In genomic region chr2:129817603-129818257, GRCm38 (mm10) we compare ENCODE assay signal across 21 mouse cellular contexts. TPM values are rescaled to one million over a fixed set of nuclear protein-coding genes. Genes with fewer than 3 reads are reported as not detected.
DNase-seq lines count a peak whose midpoint lies in the region; ATAC-seq and TF ChIP-seq lines count a peak whose summit lies in the region.
"Had no signal": no experiment of that assay in that cellular context is flagged by ENCODE, and none has a peak within 500 bp of the region (broad histone marks: within the 10 kb centered on the region; RNA-seq: fewer than 3 reads in every experiment).

No protein-coding gene starts in this region.

- H3K9ac ChIP-seq in heart, embryonic 16.5 days (ENCODE audit: low read length), result no peak overlapping the region
- H3K9ac ChIP-seq: embryonic facial prominence, embryonic 15.5 days; forebrain, embryonic 13.5 days; hindbrain, embryonic 13.5 days; limb, embryonic 15.5 days; lung, embryonic 15.5 days had no signal

- intact Hi-C loops in left cerebral cortex, adult 2 months (cut with DNase I), result no loop called here

- H3K27me3 ChIP-seq in heart, embryonic 16.5 days (ENCODE audit: control insufficient read depth, insufficient read depth, low read length), result no peaks in the 10 kb centered on the region
- H3K27me3 ChIP-seq: CH12.LX; embryonic facial prominence, embryonic 15.5 days; forebrain, embryonic 13.5 days; hindbrain, embryonic 13.5 days; limb, embryonic 15.5 days; lung, embryonic 15.5 days; Patski had no signal

- H3K27ac ChIP-seq in left cerebral cortex, adult 2 months, result 0 out of 2 replicates have a peak overlapping the region, but pooled peaks have one; percentile 1
- H3K27ac ChIP-seq in heart, embryonic 16.5 days (ENCODE audit: low read length), result peak overlapping the region; percentile 93
- H3K27ac ChIP-seq: embryonic facial prominence, embryonic 15.5 days; forebrain, embryonic 13.5 days; hindbrain, embryonic 13.5 days; limb, embryonic 15.5 days; lung, embryonic 15.5 days had no signal

- TF ChIP-seq CTCF in left cerebral cortex, adult 2 months (IDR thresholded peaks at IDR 0.05), result no peak

- H3K4me3 ChIP-seq in left cerebral cortex, adult 2 months, result no peak overlapping the region
- H3K4me3 ChIP-seq in heart, embryonic 16.5 days (ENCODE audit: low read length), result no peak overlapping the region
- H3K4me3 ChIP-seq: embryonic facial prominence, embryonic 15.5 days; forebrain, embryonic 13.5 days; hindbrain, embryonic 13.5 days; limb, embryonic 15.5 days; lung, embryonic 15.5 days had no signal

- ATAC-seq in heart, embryonic 16.5 days (replicated peaks; ENCODE audit: extremely low read depth, insufficient read depth, low FRiP score), result 0 out of 2 replicates have a peak, but pooled peaks have one; percentile 38
- ATAC-seq: forebrain, embryonic 13.5 days; Patski had no signal

- no peak overlapping the region for H3K4me2 ChIP-seq in heart, embryonic 16.5 days (ENCODE audit: low read depth, low read length)
- H3K4me2 ChIP-seq: embryonic facial prominence, embryonic 15.5 days; forebrain, embryonic 13.5 days; hindbrain, embryonic 13.5 days; limb, embryonic 15.5 days; lung, embryonic 15.5 days had no signal

- peaks cover 4% of the 10 kb centered on the region; the same call in 1 of the 2 replicates for H3K36me3 ChIP-seq in heart, embryonic 16.5 days (ENCODE audit: control insufficient read depth, insufficient read depth)

- peaks cover 80% of the 10 kb centered on the region for H3K4me1 ChIP-seq in heart, embryonic 16.5 days (ENCODE audit: control insufficient read depth, insufficient read depth, low read length)
- H3K4me1 ChIP-seq: embryonic facial prominence, embryonic 15.5 days had no signal

- no peaks in the 10 kb centered on the region for H3K9me3 ChIP-seq in heart, embryonic 16.5 days (replicated peaks; ENCODE audit: control insufficient read depth, low read length)
- H3K9me3 ChIP-seq: embryonic facial prominence, embryonic 15.5 days; forebrain, embryonic 13.5 days; hindbrain, embryonic 13.5 days; limb, embryonic 15.5 days; lung, embryonic 15.5 days had no signal

- WGBS in heart, embryonic 16.5 days, result 47% methylated on average over 5 of the region's 5 CpGs

- DNase-seq in heart, adult 11 months, result peak; percentile 94
- no peak for DNase-seq in heart, adult 8-10 months (ENCODE audit: low spot score)
- DNase-seq in left cerebral cortex, adult 2 months (ENCODE audit: extremely low spot score in 1 of 2, low spot score in 2 of 2), result no peak
- DNase-seq in left cerebral cortex, adult 11 months (ENCODE audit: low spot score), result no peak
- peak; percentile 70 for DNase-seq in Muller cell, postnatal 12 days (ENCODE audit: inconsistent ontology term)
- DNase-seq in urinary bladder, adult 18-20 months (ENCODE audit: low spot score in 2 of 2), result no peak
- no peak for DNase-seq in cerebellum, postnatal 25 days
- DNase-seq: adrenal gland, postnatal 36 days; cerebellum, adult 9-10 months; embryo, embryonic 11 days; kidney, adult 18-20 months; layer of hippocampus, adult 9-11 months; thymus, adult 18-20 months had no signal

RNA-seq across cellular contexts. Expression of gene Stk35, which starts 17.4 kb away (rescaled TPM):
- 10 to 100 TPM; 17.0 to 21.8 (median 19.9) TPM for total RNA-seq in heart, adult 8-10 months (2022)
- total RNA-seq in left cerebral cortex, adult 2 months (2021), result 10 to 100 TPM; 33.5 to 37.1 TPM
- polyA plus RNA-seq in heart, embryonic 16.5 days (2015; fragmentation: Nextera tagmentation; extraction: Ambion mirVana), result 6.9 and 7.4 TPM in 2 replicates

Comparison
In these comparisons a context has a peak if more than half of its experiments do, and no peak if none do; other contexts are left out.
1. DNase-seq: peak in heart, adult 11 months (single experiment) and Muller cell, postnatal 12 days (single experiment); none in heart, adult 8-10 months (single experiment), left cerebral cortex, adult 2 months (0 of 2), left cerebral cortex, adult 11 months (single experiment), urinary bladder, adult 18-20 months (0 of 2) and cerebellum, postnatal 25 days (0 of 2).